Mouse (Mus musculus) olfactory bulb, adult 2 months (tissue): ENCODE measurements around the gene Ppp1r9a. TPM values are rescaled to one million over a fixed set of nuclear protein-coding genes. Genes with fewer than 3 reads are reported as not detected.

Experiments
- H3K27ac ChIP-seq: fragments of 200-500 bp; 2 replicates; pipeline ENCODE4 v1.5.1; 2012; ENCODE audit warnings: low read depth, low read length; ENCODE audit not compliant: insufficient read depth
- H3K4me1 ChIP-seq: fragments of 200-500 bp; 2 replicates; pipeline ENCODE4 v1.6.1; 2012; ENCODE audit warnings: low read length; ENCODE audit not compliant: control insufficient read depth, insufficient read depth
- H3K4me3 ChIP-seq: fragments of 200-500 bp; 2 replicates; pipeline ENCODE4 v1.5.1; 2012; ENCODE audit warnings: mild to moderate bottlenecking, low read depth, low read length, moderate library complexity; ENCODE audit not compliant: insufficient read depth
- CTCF ChIP-seq: fragments of 200-500 bp; IDR thresholded peaks from 2 replicates; pipeline ENCODE4 v1.5.1; 2012; ENCODE audit warnings: low read depth, mild to moderate bottlenecking, low read length, moderate library complexity; ENCODE audit not compliant: insufficient read depth
- POLR2A ChIP-seq: fragments of 200-500 bp; IDR thresholded peaks from 2 replicates; pipeline ENCODE4 v1.6.1; 2012; ENCODE audit warnings: mild to moderate bottlenecking, low read depth, low read length, moderate library complexity; ENCODE audit not compliant: insufficient read depth
- WGBS: fragments of 180-500 bp; shearing (Covaris S2); methylation state at CpG from one replicate; pipeline ENCODE4 v1.1.7; 2018; 5-methylcytosine and 5-hydroxymethylcytosine counted together
- polyA plus RNA-seq: library from polyadenylated mRNA; stranded (reverse); fragments of >200 nt; gene quantifications from 2 replicates; pipeline ENCODE4 v1.2.4, GENCODE M21; 2012; ENCODE audit warnings: low replicate concordance; ENCODE audit not compliant: missing spikeins, insufficient read depth, insufficient read length

The Ppp1r9a gene
- polyA plus RNA-seq, 1 experiment = 308 TPM

DNA sequence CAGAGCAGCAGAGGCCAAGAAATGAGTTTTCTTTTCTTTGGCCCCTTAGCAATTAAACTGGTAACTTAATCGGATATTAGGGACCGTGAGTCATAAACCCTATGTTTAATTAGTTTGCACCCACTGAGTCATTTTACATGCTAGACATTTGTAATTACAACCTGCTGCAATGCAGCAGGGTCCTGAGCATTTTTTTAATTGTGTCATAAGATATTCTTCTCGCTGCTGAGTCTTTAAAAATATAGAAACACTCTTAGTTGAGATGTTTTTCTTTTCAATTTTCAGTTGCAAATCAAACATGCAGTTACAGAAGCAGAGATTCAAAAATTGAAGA lies 208.0 kb downstream of the Ppp1r9a start:
- no peak overlapping the region for H3K27ac ChIP-seq
- TF ChIP-seq CTCF (no peak), POLR2A (no peak)
- peaks cover 9% of the 10 kb centered on the region; the same call in 1 of the 2 replicates for H3K4me1 ChIP-seq
- 6% methylated on average over 3 of the region's 3 CpGs for WGBS
- no peak overlapping the region for H3K4me3 ChIP-seq

DNA sequence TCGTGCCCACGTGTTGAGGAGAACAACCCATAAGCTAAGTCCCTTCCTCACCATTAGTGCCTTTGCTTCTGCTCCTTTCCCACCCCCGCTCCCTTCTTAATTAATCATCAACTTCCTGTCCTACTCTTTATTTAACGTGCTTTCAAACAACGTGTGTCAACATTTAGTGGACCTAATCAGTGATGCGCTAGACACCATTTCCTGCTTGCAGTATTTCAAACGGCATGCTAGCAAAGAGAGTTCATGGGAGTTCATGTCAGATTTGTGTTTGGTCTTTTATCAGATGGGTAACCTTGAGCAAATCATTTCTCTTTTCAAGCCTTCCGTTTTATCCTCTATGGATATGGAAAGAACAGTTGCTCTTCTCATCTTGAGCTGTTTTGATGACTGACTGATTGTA lies 210.4 kb downstream of the Ppp1r9a start:
- no peak overlapping the region for H3K4me3 ChIP-seq
- H3K27ac ChIP-seq = no peak overlapping the region
- TF ChIP-seq CTCF (no peak), POLR2A (no peak)
- 73% methylated on average over 8 of the region's 8 CpGs for WGBS
- peaks cover 4% of the 10 kb centered on the region; the same call in 1 of the 2 replicates for H3K4me1 ChIP-seq

DNA sequence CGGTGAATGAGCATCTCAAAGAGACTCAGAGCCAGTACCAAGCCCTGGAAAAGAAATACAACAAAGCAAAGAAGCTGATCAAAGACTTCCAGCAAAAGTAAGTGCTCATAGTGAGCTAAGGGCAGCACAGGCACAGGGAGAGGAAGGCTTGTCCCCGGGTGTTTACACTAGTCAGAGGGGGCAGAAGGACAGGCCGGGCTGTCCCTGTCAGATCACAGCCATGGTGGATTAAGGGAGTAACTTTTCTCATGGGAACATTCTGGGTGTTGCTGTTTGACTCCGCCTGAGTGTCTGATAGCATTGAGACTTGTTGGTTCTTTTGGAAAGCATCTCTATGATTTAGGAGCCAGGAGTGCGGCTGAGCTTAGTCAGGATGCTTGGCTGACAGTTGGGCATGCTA lies 211.0 kb downstream of the Ppp1r9a start:
- WGBS = 86% methylated on average over 5 of the region's 5 CpGs
- no peak for TF ChIP-seq CTCF

DNA sequence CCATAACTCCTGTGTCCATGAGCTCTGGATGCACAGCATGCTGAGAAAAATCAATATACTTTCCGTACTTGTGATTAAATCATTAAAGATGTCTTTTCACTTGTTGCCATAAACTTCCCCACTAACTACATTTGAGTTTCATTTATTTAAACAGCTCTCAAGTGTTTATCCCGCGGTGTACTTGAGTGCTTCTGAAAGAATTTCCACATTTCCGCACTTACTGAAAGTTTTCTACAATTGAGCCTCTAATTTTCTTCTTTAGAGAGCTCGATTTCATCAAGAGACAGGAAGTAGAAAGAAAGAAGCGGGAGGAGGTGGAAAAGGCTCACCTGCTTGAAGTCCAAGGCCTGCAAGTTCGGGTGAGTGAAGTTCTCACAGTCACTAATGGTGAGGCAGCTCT lies 212.1 kb downstream of the Ppp1r9a start:
- 87% methylated on average over 7 of the region's 7 CpGs for WGBS
- H3K27ac ChIP-seq = no peak overlapping the region
- no peak overlapping the region for H3K4me3 ChIP-seq
- peaks cover 2% of the 10 kb centered on the region; the same call in 1 of the 2 replicates for H3K4me1 ChIP-seq
- TF ChIP-seq CTCF = no peak
- no peak for TF ChIP-seq POLR2A

More for the DNA sequence above, 211.0 kb downstream of the Ppp1r9a start:
- Histone ChIP-seq H3K4me1 (peaks cover 4% of the 10 kb centered on the region; the same call in 1 of the 2 replicates), H3K4me3 (no peak overlapping the region), H3K27ac (no peak overlapping the region)

DNA sequence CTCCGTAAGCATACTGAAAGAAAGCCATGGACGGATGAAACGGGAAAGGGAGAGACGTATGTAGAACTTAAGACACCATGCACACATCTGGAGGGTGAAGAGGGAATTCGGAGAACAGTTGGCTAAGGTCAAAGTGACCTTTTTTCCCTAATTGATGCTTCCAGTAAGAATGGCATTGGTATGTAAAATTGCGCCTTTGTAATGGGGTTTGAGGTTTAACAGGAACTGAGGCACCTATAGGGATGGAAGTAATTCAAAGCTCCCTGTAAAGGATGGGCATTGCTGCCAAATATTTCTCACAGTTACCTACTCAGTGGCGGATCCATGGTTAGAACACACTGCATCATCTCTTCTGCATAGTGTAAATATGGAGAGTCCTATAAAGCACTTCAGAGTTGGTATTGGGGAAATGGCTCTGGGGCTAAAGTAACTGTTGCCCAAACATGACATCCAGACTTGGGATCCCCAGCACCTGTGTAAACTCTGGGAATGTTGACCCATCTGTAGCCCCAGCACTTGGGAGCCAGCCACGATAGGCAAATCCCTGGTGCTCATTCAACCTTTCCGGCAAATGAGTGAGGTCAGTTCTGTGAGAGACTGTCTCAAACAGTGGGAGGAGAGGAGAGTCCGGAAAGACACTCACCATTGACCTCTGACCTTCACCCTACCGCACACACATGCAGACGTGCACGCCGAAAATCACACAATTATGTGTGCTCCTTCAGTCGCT lies 216.6 kb downstream of the Ppp1r9a start:
- no peaks in the 10 kb centered on the region for H3K4me1 ChIP-seq
- H3K27ac ChIP-seq = no peak overlapping the region
- no peak for TF ChIP-seq CTCF
- no peak for TF ChIP-seq POLR2A
- no peak overlapping the region for H3K4me3 ChIP-seq
- WGBS = 94% methylated on average over 15 of the region's 15 CpGs

DNA sequence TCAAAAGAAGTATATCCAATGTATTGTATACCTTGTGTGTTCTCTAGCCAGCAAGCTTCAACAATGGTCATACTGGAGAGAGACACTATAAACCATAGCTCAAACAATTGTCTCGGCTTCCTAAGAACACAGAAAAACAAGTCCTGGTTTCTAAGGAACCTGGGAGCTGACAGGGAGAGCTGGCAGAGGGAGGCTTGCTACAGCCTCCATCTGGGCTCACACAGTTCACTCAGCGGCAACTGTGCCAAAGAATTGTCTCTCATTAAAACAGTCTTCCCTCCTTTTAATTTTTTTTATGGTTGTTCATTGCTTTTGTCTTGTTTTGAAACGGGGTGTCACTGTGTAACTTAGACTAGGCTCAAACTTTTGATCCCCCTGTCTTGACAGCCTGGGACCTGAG lies 217.5 kb downstream of the Ppp1r9a start:
- WGBS = 49% methylated on average over 3 of the region's 3 CpGs
- TF ChIP-seq POLR2A (no peak), CTCF (no peak)
- Histone ChIP-seq H3K4me1 (no peaks in the 10 kb centered on the region), H3K27ac (no peak overlapping the region), H3K4me3 (no peak overlapping the region)

DNA sequence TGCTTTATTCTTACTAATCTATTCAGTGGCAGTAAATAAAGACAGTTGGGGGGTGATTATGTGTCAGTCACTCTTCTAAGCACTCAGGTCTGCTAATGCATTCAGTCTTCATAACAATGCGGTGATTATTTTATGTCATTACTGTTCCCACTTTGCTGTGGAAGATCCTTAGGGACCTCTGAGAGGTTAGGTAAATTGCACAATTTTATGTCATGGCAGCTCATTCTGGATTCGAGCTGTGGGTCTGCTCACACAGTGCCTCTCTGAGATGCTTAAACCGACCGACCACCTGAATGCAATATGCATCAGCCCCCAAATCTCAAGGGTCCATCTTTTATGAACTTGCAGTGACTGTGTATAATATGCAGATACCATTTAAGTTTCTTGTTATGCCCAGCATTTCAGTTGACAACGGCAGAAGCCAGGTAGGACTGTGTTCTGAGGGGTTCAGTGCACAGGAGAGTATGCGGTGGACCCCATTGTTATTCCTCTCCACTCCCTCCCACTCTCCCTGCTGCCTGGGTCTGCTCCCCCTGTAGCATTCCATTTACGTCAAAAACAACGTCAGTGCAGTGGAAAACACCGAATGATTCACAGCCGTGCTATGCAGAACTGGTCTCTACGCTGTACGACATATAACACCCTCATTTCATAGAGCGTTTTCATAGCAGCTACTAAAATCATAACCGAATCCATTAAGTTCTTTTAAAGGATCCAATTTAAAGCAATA lies 226.8 kb downstream of the Ppp1r9a start:
- TF ChIP-seq POLR2A (no peak), CTCF (no peak)
- 85% methylated on average over 14 of the region's 14 CpGs for WGBS
- Histone ChIP-seq H3K27ac (no peak overlapping the region), H3K4me3 (no peak overlapping the region), H3K4me1 (no peaks in the 10 kb centered on the region)

DNA sequence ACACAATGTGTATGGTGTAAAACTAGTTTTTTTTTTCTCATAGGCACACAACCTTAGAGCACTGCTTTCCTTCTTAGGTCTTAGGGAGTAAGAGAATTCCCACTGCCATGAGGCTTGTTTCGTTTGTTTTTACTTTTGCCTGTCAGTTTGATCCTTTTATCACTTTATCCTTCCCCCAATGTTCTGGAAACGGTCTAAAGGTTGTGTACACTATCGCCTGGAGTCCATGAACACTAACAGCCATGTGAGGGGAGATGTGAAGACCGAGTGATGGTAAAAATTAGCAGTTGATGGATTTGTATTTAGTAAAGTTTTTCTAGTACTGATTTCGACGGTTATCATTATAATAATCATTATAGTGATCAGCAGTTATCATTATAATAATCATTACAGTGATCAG lies 232.3 kb downstream of the Ppp1r9a start:
- Histone ChIP-seq H3K27ac (no peak overlapping the region), H3K4me1 (no peaks in the 10 kb centered on the region), H3K4me3 (no peak overlapping the region)
- no peak for TF ChIP-seq CTCF
- no peak for TF ChIP-seq POLR2A
- WGBS = 85% methylated on average over 6 of the region's 6 CpGs

DNA sequence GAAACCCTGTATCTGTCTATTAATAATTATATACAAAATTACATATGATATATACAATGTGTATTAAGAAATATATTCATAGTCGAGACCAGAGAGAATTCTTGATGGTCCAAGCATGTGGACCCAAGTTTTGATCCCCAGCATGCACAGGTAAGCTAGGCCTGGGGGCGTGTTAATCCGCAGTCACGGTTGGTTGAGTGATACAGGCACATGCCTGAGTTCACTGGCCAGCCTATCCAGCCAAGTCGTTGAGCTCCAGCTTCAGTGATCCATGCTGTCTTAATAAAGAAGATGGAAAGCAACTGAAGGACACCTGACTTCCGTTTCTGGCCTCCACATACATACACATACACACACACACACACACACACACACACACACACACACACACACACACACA lies 233.3 kb downstream of the Ppp1r9a start:
- no peak for TF ChIP-seq CTCF
- TF ChIP-seq POLR2A = no peak
- Histone ChIP-seq H3K4me3 (no peak overlapping the region), H3K27ac (no peak overlapping the region), H3K4me1 (no peaks in the 10 kb centered on the region)
- WGBS = 87% methylated on average over 6 of the region's 6 CpGs
